Mouse (Mus musculus): Measurements from ENCODE around the gene Smim23. TPM values are rescaled to one million over a fixed set of nuclear protein-coding genes. Genes with fewer than 3 reads are reported as not detected.

Gene Smim23
- total RNA-seq (2021) = not detected
- long read RNA-seq = 0 reads

DNA sequence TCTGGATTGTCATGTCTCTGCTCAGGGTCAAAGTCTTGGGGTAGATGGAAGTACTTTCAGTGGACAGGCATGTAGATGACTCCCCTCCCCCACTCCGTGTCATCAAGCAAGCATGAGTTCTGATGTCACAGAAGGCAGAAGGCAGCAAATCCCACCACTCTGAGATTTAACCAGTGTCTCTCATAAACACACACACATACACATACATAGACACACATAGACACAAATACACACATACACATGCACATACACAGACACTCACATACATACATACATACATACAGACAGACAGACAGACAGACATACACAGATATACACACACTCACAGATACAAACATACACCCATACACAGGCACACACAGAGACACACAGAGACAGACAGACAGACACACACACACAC is at the start of gene Smim23:
Smim23 (minus strand) TSS at position 101 of the 400 bp plus-strand sequence.
- DNase-seq (ENCODE audit: low spot score in 2 of 2) = no peak

DNA sequence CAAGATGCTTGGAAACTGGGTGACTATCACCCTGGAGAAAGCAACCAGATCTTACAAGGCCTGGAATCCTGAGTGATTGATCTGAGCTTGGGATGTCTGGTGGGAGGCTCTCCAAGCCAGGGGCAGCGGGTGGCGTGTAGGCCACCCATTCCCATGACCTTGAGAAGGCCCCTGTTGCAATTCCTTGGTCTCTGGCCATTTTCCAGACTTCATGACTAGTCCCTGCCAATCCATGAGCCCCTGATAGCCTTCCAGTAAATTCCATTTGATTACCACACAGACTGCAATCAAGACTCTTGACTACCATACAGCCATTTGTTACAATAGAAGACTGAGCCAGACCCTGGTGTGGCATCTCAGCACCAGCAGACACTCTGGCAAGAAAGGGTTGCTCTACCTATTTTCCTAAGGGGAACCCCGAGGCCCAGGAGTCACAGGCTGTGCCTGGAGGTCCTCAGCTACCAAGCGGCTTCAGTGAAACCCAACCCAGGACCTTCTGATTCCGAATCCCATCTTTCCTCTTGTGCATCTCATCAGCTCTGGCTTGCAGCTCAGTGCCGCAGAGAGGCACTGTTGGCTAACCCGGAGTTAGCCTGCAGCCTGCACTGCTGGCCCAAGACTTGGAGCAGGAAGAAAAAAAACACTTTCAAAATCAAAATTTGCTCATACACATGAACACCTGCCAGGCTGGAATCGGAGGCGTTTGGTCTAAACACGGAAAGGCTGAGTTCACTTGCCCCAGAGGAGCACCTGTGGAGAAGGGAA is 44.4 kb upstream of the Smim23 start:
- no peak for DNase-seq (ENCODE audit: low spot score in 2 of 2)

DNA sequence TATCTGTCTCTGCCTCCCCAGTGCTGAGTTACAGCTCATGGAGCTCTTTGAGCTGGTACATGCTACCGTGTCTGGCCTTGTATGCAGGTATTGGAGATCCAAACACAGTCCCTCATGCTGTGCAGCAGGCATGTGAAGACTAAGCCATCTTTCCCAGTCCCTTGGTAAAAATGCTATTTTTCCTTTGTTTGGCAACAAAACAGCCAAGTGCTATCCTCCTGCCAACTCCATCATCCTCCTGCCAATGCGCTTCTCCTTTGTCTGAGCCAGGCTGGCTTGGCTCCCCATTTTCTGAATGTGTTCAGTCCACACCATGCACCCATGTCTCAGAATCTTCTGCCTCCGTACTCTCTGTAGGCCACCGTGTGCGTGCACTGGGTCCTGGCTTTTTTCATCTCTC is 40.2 kb upstream of the Smim23 start:
- peak in 1 of 2 experiments; percentile 24 for DNase-seq (ENCODE audit: low spot score in 2 of 2)

DNA sequence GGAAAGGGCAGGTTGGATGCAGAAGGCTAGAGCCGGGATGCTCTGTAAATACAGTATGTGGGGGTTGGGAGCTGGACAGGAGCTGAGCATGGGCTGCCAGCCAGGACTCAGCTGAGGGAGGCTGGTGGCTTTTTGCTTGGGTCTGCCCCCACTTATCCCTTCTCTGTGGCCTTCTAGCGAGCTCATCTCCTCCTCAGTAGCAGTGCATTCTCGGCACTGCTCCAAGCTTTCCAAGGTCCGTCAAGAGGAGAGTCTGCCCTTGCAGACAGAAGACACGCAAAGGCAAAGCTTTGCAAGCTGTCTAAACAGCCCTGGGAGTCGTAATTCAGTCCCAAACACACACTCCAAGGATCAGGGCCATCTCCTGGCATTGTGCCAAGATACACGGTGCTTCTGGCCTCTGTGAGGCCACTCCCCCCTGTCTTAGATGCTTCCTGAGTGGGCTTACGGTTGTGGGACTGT is 33.0 kb upstream of the Smim23 start:
- DNase-seq (ENCODE audit: low spot score in 2 of 2) = peak in 1 of 2 experiments; percentile 26

DNA sequence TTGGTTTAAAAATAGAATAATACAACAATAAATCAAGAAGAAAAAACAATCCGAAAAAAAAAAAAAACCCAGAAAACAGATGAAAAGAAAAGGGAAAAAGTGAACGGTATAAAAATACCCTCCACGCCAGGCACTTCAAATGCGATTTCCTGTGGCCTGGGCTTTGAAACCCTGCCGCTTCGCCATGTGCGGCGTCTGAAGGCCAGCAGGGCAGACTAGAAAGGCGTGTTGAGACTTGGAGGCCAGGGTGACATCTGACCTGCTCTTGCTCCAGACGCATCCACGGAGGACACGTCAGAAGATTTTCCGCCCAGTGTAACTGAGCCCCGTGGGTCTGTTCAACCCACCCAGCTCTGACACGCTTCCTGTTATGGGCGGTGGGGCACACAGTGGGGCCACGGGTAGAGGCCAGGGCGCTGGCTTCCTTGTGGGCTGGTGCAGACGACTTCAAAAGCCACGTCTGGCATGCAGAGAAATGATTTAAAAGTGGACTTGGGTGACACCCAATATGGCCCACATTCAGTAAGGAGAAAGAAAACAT is 22.3 kb upstream of the Smim23 start:
- no peak for DNase-seq (ENCODE audit: low spot score in 2 of 2)

DNA sequence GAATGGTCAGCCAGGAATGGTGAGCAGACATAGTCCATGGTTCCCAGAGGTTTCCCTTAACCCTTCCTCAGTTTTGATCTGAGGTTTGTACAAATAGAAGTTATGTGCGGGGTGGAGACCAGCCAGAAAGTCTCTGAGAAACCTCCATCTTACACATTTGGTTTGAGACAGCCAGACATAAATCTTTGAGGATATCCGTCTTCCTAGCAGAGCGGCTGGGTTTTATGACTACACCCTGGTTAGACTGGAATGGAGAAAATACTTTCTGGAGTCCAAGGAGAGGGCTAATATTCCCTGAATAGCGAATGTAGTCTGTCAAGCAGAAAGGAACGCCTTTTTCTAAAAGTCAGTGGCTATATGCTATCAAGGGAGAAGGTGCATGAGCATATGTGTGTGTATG is 16.8 kb upstream of the Smim23 start:
- DNase-seq (ENCODE audit: low spot score in 2 of 2) = no peak

DNA sequence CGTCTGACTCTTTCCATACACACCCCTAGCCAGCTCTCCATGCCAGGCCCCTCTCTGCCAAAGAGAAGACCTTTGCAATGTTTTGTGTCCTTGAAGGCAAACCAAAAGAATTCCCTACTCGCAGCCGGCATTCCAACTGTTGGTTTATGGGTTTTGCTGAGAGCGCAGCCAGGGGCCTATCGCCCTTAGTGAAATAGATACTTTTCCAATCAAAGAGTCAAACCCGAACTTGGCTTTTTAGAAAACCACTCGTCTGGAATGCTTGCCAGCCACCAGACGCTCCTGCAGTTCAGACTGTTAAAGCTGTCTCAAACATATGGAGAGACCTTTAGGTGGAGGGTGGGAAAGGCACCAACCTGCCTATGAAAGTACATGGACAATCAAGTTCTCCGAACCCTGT is 15.9 kb upstream of the Smim23 start:
- no peak for DNase-seq (ENCODE audit: low spot score in 2 of 2)

DNA sequence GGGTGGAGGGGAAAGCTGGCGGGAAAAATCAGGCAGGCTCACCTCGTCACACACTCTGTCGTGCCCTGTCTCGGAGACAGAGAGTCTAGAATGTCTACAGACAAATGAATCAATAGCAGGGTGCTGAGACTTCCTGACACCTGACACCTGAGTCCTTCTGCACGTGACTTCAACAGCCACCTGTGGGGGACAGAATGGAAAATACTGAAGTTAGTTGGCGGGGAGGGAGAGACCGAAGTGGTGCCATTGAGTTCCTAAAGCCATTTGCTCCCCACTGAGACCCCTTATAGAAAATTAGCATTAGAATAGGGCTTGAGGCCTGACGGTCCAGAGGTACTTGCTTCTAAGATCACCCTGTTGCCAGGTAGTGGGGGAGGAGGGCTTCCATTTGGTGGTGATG is 10.6 kb upstream of the Smim23 start:
- DNase-seq (ENCODE audit: low spot score in 2 of 2) = no peak

DNA sequence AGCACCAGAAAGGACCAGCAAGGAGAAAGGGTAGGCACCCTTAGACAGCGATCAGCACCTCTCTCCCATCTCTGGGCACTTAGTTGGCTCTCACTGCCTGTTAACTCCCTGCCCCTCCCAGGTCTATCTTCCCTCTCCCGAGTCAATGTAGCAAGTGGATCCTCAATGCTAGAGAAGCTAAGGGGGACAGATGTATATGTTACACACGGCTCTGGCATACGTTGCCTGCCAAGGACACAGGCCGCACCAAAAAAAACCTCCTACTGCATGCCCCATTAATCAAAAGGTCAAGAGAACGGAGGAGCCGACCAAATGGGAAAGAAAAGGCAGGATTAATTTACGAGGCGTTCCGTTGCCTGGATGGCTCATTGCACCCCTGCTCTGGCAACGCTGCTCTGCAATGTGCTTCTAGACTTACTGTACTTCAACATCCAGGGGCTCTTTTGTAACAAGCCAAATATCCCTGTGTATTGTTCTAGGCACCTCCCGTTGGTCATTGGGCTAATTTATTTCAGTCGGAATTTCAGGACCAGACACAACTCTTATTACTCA is 10.0 kb upstream of the Smim23 start:
- DNase-seq (ENCODE audit: low spot score in 2 of 2) = no peak

DNA sequence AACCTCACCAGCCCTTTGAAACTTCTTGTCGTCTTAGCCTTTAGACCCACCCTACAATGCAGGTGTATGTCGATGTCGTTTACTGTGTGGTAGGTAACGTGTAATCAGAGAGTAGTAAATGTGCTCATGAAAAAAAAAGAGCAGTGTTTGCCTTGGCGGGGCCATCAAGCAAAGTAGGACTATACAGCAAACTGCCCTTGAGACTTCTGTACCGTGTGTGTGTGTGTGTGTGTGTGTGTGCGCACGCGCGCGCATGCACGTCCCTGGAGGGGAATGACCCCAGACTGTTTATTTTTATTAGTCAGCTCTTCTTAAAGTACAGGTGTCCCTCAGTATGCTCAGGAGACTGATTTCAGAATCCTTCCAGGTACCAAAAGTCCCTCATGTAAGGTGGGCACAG is 6.8 kb downstream of the Smim23 start:
- no peak for DNase-seq (ENCODE audit: low spot score in 2 of 2)

DNA sequence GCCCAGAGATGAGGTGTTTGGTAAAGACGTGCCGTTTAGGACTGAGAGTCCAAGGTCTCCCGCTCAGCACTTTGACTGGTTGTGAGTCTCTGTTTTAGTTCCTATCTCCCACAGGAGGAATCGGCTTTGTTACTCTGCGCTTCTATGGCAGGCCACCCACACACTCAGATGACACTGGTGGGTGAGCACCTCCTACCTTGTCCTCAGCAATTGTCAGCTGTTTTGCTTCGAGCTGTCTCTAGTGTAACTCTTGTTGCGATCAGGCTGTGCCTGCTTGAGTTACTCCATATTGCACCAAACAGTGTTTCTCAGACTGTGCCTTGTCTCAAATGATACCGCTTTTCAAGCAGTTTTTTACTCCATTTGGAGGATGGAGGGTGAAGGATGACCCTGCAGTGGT is 10.1 kb downstream of the Smim23 start:
- DNase-seq (ENCODE audit: low spot score in 2 of 2) = no peak

DNA sequence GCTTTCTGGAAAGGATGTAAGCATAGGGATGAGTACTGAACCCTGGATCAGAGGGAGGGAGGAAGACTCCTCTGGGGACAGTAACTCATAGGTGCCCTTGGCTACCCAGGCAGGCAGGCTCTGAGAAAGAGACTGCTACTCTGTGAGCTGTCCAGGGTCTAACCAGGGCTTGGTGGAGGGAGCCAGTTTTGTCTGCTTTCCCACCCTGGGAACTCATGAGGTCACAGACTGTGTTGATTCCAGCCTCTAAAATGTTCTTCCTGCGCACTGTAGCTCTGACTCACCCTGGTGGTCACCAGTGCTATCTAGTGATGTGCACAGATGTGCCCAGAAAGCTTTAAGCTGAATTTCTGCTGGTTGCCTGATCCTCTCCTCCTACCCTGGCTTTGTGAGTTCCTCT is 15.3 kb downstream of the Smim23 start:
- DNase-seq (ENCODE audit: low spot score in 2 of 2) = no peak

DNA sequence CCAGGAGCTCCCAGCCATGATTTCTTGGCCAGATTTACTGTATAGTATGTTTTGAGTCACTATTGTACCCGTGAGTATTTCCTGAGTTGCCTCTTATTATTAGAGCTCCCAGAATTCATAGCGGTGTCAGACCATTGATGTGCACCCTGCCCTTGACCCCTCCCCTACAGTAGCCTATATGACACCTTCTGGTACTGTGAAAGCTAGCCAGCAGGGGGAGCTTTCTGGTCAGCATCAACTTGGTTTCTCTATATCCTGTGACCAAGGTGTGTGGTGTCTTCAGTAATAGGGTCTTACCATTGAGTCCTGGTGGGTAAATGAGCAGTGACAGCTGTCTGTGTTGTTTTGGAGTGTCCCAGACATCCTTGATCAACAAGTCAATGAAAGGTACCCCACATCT is 18.4 kb downstream of the Smim23 start:
- peak in 1 of 2 experiments; percentile 24 for DNase-seq (ENCODE audit: low spot score in 2 of 2)

DNA sequence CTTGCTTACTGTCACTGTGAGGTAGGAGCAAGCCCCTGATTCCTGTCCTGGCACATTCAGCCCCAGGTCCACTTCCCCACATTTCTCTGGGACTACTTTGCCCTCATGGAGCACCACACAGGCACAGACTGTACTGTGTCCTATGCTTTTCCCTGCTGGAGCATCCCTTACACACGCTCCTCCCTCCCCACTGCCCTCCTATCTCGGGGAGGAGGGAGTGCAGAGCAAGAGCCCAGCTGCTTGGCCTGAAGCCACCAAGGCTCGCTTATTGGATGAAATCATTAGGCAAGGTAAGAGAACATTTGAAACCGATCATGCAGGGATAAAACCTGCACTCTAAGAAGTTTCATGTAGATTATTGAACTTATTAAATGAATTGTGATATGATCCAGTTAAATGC is 20.7 kb downstream of the Smim23 start:
- no peak for DNase-seq (ENCODE audit: low spot score in 2 of 2)

DNA sequence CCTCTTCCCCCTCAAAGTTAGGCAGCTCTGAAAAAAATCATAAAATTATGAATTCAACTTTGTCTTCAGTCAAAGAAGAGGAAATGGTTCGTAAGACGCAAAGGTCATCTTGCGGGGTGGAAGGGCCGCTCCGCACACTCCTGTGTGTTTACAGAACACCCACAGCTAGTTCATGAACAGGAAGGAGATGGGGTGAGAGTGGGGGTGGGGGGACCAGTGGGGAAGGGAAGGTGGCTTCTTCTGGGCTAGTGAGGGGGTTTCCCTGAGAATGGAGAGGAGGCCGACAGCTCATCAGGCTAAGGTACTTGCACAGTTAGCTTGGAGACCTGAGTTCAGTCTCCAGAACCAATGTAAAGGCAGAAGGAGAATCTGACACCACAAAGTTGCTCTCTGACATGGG is 22.7 kb downstream of the Smim23 start:
- no peak for DNase-seq (ENCODE audit: low spot score in 2 of 2)

DNA sequence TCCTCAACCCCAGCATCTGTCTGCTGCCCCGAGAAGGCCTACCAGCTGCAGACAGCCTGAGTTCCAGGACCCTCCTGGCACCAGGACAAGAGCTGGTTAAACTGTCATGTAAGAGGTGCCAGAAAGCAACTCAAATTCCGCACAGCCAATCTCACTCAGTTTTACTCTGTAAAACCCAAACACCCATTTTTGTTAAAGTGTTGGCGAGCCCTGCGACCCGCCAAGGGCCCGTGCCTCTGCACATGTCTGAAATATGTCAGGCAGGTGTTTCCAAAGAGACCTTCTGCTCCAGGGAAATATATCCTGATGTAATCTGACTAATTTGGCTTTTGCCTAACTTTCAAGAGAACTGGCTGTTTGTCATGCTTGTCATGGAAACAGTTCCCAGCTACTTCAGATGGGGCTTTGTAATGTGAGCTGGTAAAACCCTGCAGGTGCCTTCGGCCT is 23.5 kb downstream of the Smim23 start:
- DNase-seq (ENCODE audit: low spot score in 2 of 2) = peak; percentile 39 to 60

DNA sequence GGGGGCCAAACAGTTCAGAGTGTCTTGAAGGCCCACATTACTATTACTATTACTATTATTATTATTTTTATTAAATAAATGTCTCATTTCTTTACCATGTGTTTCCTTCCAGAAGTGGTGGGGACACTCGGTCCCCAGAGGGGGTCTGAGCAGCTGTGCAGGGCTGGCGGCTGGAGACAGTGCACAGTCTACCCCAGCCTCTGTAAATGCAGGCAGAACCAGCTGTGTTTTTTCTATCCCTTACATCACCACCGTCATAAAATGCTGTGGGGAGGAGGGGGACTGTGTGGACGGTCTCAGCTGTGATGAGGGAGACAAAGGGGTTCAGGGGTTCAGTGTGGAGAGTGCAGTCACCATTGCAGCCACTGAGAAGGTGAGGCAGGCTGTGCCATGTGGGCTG is 26.0 kb downstream of the Smim23 start:
- no peak for DNase-seq (ENCODE audit: low spot score in 2 of 2)

DNA sequence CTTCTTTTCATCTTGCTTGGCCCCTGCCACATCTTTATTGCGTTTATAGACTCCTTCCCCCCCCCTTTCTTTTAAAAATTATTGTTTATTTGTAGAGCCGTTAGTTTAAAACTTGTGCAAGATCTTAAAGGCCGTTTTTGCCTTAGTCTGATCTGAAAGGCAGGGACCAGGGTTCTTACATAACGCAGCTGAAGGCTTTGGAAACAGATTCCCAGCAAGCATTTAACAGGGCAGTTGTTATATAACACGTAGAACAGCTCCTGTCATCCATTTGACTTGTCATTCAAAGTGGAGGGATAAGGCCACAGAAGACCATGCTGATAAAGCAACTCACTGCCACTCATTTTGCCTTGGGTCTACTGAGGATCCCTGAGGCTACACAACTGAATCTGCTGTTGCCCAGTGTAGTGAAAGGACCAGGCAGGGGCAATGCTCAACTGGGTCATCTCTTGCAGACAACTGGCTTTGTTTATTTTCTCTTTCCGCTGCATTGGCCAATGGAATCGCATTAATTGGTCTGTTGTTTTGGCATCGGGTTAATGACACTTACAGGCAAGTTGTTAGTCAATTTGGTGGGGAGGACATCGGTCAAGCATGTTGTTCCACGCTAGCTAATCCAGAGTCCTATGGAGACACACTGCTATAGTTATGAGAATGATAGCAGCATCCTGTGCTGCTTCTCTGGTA is 29.5 kb downstream of the Smim23 start:
- no peak for DNase-seq (ENCODE audit: low spot score in 2 of 2)

DNA sequence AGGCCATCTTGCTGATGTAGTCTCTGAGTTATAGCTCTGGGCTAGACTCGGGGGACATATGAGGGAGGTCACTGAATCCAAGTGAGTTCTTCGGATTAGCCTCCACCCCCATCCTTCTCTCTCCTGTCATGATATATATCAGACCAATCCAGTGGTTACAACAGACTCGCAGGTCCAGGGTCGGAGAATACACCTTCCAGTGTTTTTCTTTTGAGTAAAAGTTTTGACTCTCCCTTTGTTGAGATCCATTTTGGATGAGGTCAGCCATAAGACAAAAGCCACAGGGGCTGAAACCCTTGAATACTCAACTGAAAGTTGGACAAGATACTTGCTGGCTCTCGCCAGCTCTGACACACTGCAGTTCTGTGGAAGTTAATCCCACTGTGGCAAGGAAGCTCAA is 38.2 kb downstream of the Smim23 start:
- no peak for DNase-seq (ENCODE audit: low spot score in 2 of 2)

DNA sequence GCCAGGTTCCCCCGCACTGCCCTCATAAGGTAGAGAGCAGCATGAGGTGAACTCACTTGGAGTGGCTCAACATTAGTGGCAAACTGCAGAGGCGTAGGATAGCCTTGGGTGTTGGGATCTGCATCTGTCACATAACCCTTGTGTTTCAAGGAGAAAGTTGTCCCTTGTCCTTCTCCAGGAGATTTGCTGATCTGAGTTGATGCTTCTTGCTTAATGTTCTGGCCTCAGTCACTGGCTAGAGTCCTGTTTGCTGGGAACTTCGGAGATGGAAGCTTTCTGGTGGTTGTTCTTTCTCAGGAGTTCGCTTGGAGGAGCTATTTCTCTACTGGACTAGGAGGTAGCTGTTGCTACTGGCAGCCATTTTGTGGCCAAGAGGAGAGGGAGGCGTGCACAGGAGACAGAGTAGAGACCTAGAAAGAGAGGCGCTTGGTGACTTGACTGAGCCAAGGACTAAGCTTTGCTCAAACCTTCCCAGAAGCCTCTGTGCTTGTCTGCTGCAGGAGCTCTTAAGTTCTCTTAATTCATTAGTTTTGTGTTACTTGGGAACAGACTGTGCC is 38.7 kb downstream of the Smim23 start:
- no peak for DNase-seq (ENCODE audit: low spot score in 2 of 2)

DNA sequence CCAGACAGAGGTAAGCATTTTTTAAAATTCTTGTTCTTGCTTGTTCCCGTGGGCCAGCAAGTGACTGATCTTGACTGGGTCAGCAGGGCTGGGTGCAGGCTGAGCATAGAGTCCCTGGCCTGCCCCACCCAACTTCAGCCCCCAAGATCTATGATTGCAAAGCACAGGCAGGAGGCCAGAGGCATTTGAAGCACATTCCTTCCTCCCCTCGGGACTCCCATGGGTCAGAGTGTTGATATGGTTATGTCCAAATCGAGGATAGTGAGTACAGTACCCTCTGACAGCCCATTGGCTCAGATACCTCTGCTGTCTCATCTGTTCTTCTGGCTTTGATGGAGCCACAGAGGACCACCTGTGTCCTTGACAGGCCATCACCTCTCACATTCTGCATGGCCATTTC is 41.7 kb downstream of the Smim23 start:
- DNase-seq (ENCODE audit: low spot score in 2 of 2) = no peak

Data from layer of hippocampus, postnatal 10 days (tissue).